ENCODE assay signal across 19 mouse cellular contexts in the genomic region with DNA sequence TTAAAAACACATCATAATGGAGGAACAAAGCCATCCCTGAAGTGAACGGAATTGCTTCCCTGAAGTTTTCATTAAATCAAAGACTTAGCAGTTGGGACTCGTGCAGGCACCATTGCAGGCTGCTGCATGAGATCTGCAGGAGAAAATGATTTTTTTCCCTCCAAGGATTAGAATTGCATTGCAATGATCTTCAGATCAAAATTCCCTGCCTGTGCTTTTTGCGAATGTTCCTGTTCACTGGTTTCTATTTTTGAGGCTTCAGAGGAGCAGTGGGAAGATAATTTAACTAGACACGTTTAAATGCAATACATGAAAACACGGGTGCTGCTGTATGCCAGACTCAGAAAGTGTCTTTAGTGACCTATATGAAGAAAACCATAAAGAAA.
A peak's percentile ranks its signal among the peaks of the same experiment; 100 is the strongest.
DNase-seq lines count a peak whose midpoint lies in the region; ATAC-seq lines count a peak whose summit lies in the region.
"Had no signal": no experiment of that assay in that cellular context is flagged by ENCODE, and none has a peak within 500 bp of the region (broad histone marks: within the 10 kb centered on the region; RNA-seq: fewer than 3 reads in every experiment).

No protein-coding gene starts in this region.

- H3K36me3 ChIP-seq in forebrain, embryonic 15.5 days: no peaks in the 10 kb centered on the region
- H3K36me3 ChIP-seq in forebrain, embryonic 12.5 days (replicated peaks): no peaks in the 10 kb centered on the region
- no peaks in the 10 kb centered on the region for H3K36me3 ChIP-seq in midbrain, embryonic 13.5 days
- H3K36me3 ChIP-seq in midbrain, embryonic 10.5 days: no peaks in the 10 kb centered on the region
- no peaks in the 10 kb centered on the region for H3K36me3 ChIP-seq in hindbrain, embryonic 16.5 days (ENCODE audit: control insufficient read depth, insufficient read depth, low read length)
- no peaks in the 10 kb centered on the region for H3K36me3 ChIP-seq in neural tube, embryonic 15.5 days
- H3K36me3 ChIP-seq: G1E; heart, embryonic 13.5 days; limb, embryonic 13.5 days; lung, embryonic 15.5 days had no signal

- H3K9ac ChIP-seq in forebrain, embryonic 15.5 days (replicated peaks): no peak overlapping the region
- no peak overlapping the region for H3K9ac ChIP-seq in forebrain, embryonic 12.5 days
- H3K9ac ChIP-seq in midbrain, embryonic 13.5 days (replicated peaks): no peak overlapping the region
- H3K9ac ChIP-seq in hindbrain, embryonic 16.5 days (ENCODE audit: low read depth, low read length): no peak overlapping the region
- no peak overlapping the region for H3K9ac ChIP-seq in neural tube, embryonic 15.5 days (replicated peaks)
- H3K9ac ChIP-seq: heart, embryonic 13.5 days; limb, embryonic 13.5 days; liver, embryonic 14.5 days; lung, embryonic 15.5 days had no signal

- DNase-seq in midbrain, embryonic 10.5 days (ENCODE audit: low spot score): no peak
- no peak for DNase-seq in heart, adult 11 months
- DNase-seq in thymus, postnatal 10 days (ENCODE audit: low spot score in 2 of 2): no peak
- DNase-seq: adrenal gland, postnatal 25 days; cerebellum, adult 18-20 months; heart, adult 18-20 months; heart, postnatal 4 days; kidney, postnatal 36 days had no signal

- H3K4me3 ChIP-seq in forebrain, embryonic 15.5 days: no peak overlapping the region
- H3K4me3 ChIP-seq in forebrain, embryonic 12.5 days (replicated peaks): no peak overlapping the region
- no peak overlapping the region for H3K4me3 ChIP-seq in midbrain, embryonic 13.5 days (replicated peaks)
- H3K4me3 ChIP-seq in midbrain, embryonic 10.5 days: no peak overlapping the region
- no peak overlapping the region for H3K4me3 ChIP-seq in hindbrain, embryonic 16.5 days (ENCODE audit: low read length)
- no peak overlapping the region for H3K4me3 ChIP-seq in neural tube, embryonic 15.5 days (replicated peaks)
- H3K4me3 ChIP-seq: heart, embryonic 13.5 days; limb, embryonic 13.5 days; lung, embryonic 15.5 days had no signal

- WGBS in forebrain, embryonic 15.5 days: 39% methylated on average over 5 of the region's 5 CpGs
- WGBS in forebrain, embryonic 12.5 days: 62% methylated on average over 5 of the region's 5 CpGs
- 44% methylated on average over 5 of the region's 5 CpGs for WGBS in midbrain, embryonic 13.5 days
- WGBS in midbrain, embryonic 10.5 days: 86% methylated on average over 5 of the region's 5 CpGs
- WGBS in hindbrain, embryonic 16.5 days: 42% methylated on average over 5 of the region's 5 CpGs
- 39% methylated on average over 5 of the region's 5 CpGs for WGBS in neural tube, embryonic 15.5 days

- H3K4me1 ChIP-seq in forebrain, embryonic 15.5 days: peaks cover 12% of the 10 kb centered on the region
- no peaks in the 10 kb centered on the region for H3K4me1 ChIP-seq in forebrain, embryonic 12.5 days
- peaks cover 8% of the 10 kb centered on the region; the same call in 1 of the 2 replicates for H3K4me1 ChIP-seq in midbrain, embryonic 13.5 days (replicated peaks)
- no peaks in the 10 kb centered on the region for H3K4me1 ChIP-seq in midbrain, embryonic 10.5 days
- H3K4me1 ChIP-seq in hindbrain, embryonic 16.5 days (ENCODE audit: control insufficient read depth, insufficient read depth, low read depth, low read length): peaks cover 3% of the 10 kb centered on the region
- peaks cover 10% of the 10 kb centered on the region; the same call in 1 of the 2 replicates for H3K4me1 ChIP-seq in neural tube, embryonic 15.5 days
- H3K4me1 ChIP-seq: heart, embryonic 13.5 days; limb, embryonic 13.5 days; lung, embryonic 15.5 days had no signal

- H3K9me3 ChIP-seq in forebrain, embryonic 15.5 days: no peaks in the 10 kb centered on the region
- H3K9me3 ChIP-seq in forebrain, embryonic 12.5 days: no peaks in the 10 kb centered on the region
- H3K9me3 ChIP-seq in midbrain, embryonic 13.5 days: no peaks in the 10 kb centered on the region
- H3K9me3 ChIP-seq in midbrain, embryonic 10.5 days (replicated peaks): no peaks in the 10 kb centered on the region
- H3K9me3 ChIP-seq in hindbrain, embryonic 16.5 days (ENCODE audit: control insufficient read depth, low read length): no peaks in the 10 kb centered on the region
- H3K9me3 ChIP-seq in neural tube, embryonic 15.5 days (replicated peaks): no peaks in the 10 kb centered on the region
- H3K9me3 ChIP-seq: G1E; heart, embryonic 13.5 days; limb, embryonic 13.5 days; lung, embryonic 15.5 days had no signal

- no peaks in the 10 kb centered on the region for H3K27me3 ChIP-seq in forebrain, embryonic 15.5 days
- no peaks in the 10 kb centered on the region for H3K27me3 ChIP-seq in forebrain, embryonic 12.5 days
- H3K27me3 ChIP-seq in midbrain, embryonic 13.5 days: no peaks in the 10 kb centered on the region
- no peaks in the 10 kb centered on the region for H3K27me3 ChIP-seq in midbrain, embryonic 10.5 days (ENCODE audit: low read depth, poor library complexity, severe bottlenecking)
- H3K27me3 ChIP-seq in hindbrain, embryonic 16.5 days (replicated peaks; ENCODE audit: control insufficient read depth, insufficient read depth, low read length): no peaks in the 10 kb centered on the region
- H3K27me3 ChIP-seq in neural tube, embryonic 15.5 days (replicated peaks): no peaks in the 10 kb centered on the region
- H3K27me3 ChIP-seq: heart, embryonic 13.5 days; limb, embryonic 13.5 days; lung, embryonic 15.5 days had no signal

- no peak overlapping the region for H3K4me2 ChIP-seq in forebrain, embryonic 15.5 days (replicated peaks)
- no peak overlapping the region for H3K4me2 ChIP-seq in forebrain, embryonic 12.5 days
- H3K4me2 ChIP-seq in midbrain, embryonic 13.5 days (replicated peaks): 0 out of 2 replicates have a peak overlapping the region, but pooled peaks have one; percentile 3
- peak overlapping the region; percentile 23; the same call in 1 of the 2 replicates for H3K4me2 ChIP-seq in hindbrain, embryonic 16.5 days (ENCODE audit: low read length)
- H3K4me2 ChIP-seq in neural tube, embryonic 15.5 days: 0 out of 2 replicates have a peak overlapping the region, but pooled peaks have one; percentile 13
- H3K4me2 ChIP-seq: heart, embryonic 13.5 days; limb, embryonic 13.5 days; lung, embryonic 15.5 days had no signal

- ATAC-seq in forebrain, embryonic 15.5 days (replicated peaks): peak; percentile 74
- no peak for ATAC-seq in forebrain, embryonic 12.5 days (ENCODE audit: low FRiP score)
- peak; percentile 91 for ATAC-seq in midbrain, embryonic 13.5 days
- peak; percentile 86 for ATAC-seq in hindbrain, embryonic 16.5 days
- peak; percentile 83 for ATAC-seq in neural tube, embryonic 15.5 days (ENCODE audit: low FRiP score)
- ATAC-seq: intestine, embryonic 16.5 days had no signal

- H3K27ac ChIP-seq in forebrain, embryonic 15.5 days (replicated peaks): peak overlapping the region; percentile 76
- no peak overlapping the region for H3K27ac ChIP-seq in forebrain, embryonic 12.5 days
- peak overlapping the region; percentile 72; the same call in 1 of the 2 replicates for H3K27ac ChIP-seq in midbrain, embryonic 13.5 days
- H3K27ac ChIP-seq in midbrain, embryonic 10.5 days (replicated peaks): no peak overlapping the region
- peak overlapping the region; percentile 29; the same call in 1 of the 2 replicates for H3K27ac ChIP-seq in hindbrain, embryonic 16.5 days (ENCODE audit: low read depth, low read length)
- peak overlapping the region; percentile 63 for H3K27ac ChIP-seq in neural tube, embryonic 15.5 days (replicated peaks)
- H3K27ac ChIP-seq: heart, embryonic 13.5 days; limb, embryonic 13.5 days; liver, embryonic 14.5 days; lung, embryonic 15.5 days had no signal

Comparison
In these comparisons a context has a peak if more than half of its experiments do, and no peak if none do; other contexts are left out.
1. H3K27ac ChIP-seq: peak in forebrain, embryonic 15.5 days (single experiment), midbrain, embryonic 13.5 days (single experiment), hindbrain, embryonic 16.5 days (single experiment) and neural tube, embryonic 15.5 days (single experiment); none in forebrain, embryonic 12.5 days (single experiment) and midbrain, embryonic 10.5 days (single experiment).
2. H3K4me2 ChIP-seq: peak in midbrain, embryonic 13.5 days (single experiment), hindbrain, embryonic 16.5 days (single experiment) and neural tube, embryonic 15.5 days (single experiment); none in forebrain, embryonic 15.5 days (single experiment) and forebrain, embryonic 12.5 days (single experiment).